24 mouse cellular contexts compared by ENCODE assay signal in the genomic region with DNA sequence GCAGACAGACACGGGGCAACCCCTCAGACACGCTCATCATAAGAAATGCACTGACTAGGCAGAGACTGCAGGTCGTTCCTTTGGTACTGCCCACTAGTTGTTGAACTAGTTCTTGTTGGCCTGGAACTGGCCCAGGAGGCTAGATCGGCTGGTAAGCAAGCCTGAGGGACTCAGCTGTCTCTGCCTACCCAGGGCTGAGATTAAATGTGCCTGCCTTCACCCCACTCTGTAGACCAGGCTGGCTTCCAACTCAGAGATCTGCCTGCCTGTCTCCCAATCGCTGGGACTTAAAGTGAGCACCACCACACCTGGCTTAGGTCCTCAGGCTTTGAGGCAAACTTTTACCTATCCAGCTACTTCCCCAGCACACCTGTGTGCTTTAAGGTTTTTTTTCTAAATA. TPM values are rescaled to one million over a fixed set of nuclear protein-coding genes. Genes with fewer than 3 reads are reported as not detected.
DNase-seq lines count a peak whose midpoint lies in the region; ATAC-seq and TF ChIP-seq lines count a peak whose summit lies in the region.
"Had no signal": no experiment of that assay in that cellular context is flagged by ENCODE, and none has a peak within 500 bp of the region (broad histone marks: within the 10 kb centered on the region; RNA-seq: fewer than 3 reads in every experiment).

No protein-coding gene starts in this region.

- DNase-seq in frontal cortex, postnatal 14 days (ENCODE audit: low spot score in 2 of 2) = no peak
- no peak for DNase-seq in layer of hippocampus, adult 2 months (ENCODE audit: low spot score in 2 of 2)
- no peak for DNase-seq in layer of hippocampus, adult 9-11 months
- peak; percentile 51 to 60 for DNase-seq in right cerebral cortex, postnatal 10 days (ENCODE audit: low spot score in 2 of 2)
- no peak for DNase-seq in right cerebral cortex, postnatal 4 days
- DNase-seq: adrenal gland, adult 8-10 months; adrenal gland, postnatal 14 days; adrenal gland, postnatal 36 days; B cell, adult 2 months; embryo, embryonic 11 days had no signal

- H3K4me3 ChIP-seq in layer of hippocampus, adult 2 months = no peak overlapping the region
- H3K4me3 ChIP-seq: embryonic facial prominence, embryonic 13.5 days; embryonic facial prominence, embryonic 15.5 days; erythroblast, embryonic 14.5 days; forebrain, embryonic 10.5 days; forebrain, embryonic 12.5 days had no signal

- TF ChIP-seq CTCF in layer of hippocampus, adult 2 months (conservative IDR thresholded peaks at IDR 0.05) = no peak

- 0 out of 2 replicates have a peak, but pooled peaks have one; percentile 13 for ATAC-seq in frontal cortex, adult (ENCODE audit: low TSS enrichment)
- ATAC-seq: activated CD4-positive, CD25-positive, alpha-beta regulatory T cell, adult 4 months; CD4-positive, CD25-positive, alpha-beta regulatory T cell, adult 4 months; forebrain, embryonic 14.5 days; forebrain, embryonic 16.5 days; Patski had no signal

- peak overlapping the region; percentile 85 for H3K27ac ChIP-seq in layer of hippocampus, adult 2 months
- H3K27ac ChIP-seq: embryonic facial prominence, embryonic 13.5 days; embryonic facial prominence, embryonic 15.5 days; forebrain, embryonic 10.5 days; forebrain, embryonic 12.5 days had no signal

RNA-seq across cellular contexts. Expression of gene Tfip11, which starts 5.8 kb away (rescaled TPM):
- total RNA-seq in layer of hippocampus, adult 2 months (2021) = 10 to 100 TPM; 40.6 to 40.8 TPM

RNA-seq across cellular contexts. Expression of gene Srrd, which starts 22.5 kb away (rescaled TPM):
- total RNA-seq in layer of hippocampus, adult 2 months (2021) = 10 to 100 TPM; 21.4 to 30.4 TPM

RNA-seq across cellular contexts. Expression of gene Hps4, which starts 22.5 kb away (rescaled TPM):
- 10 to 100 TPM; 30.3 to 37.5 TPM for total RNA-seq in layer of hippocampus, adult 2 months (2021)

RNA-seq across cellular contexts. Expression of gene Gm6583, which starts 35.5 kb away (rescaled TPM):
- not detected for total RNA-seq in layer of hippocampus, adult 2 months (2021)
- total RNA-seq: adrenal gland, adult 18-20 months; adrenal gland, postnatal 14 days; adrenal gland, postnatal 36 days; CH12.LX; G1E had no signal

RNA-seq across cellular contexts. Expression of gene Tpst2, which starts 43.9 kb away (rescaled TPM):
- 10 to 100 TPM; 45.3 to 45.4 TPM for total RNA-seq in layer of hippocampus, adult 2 months (2021)

Comparison
In these comparisons a context has a peak if more than half of its experiments do, and no peak if none do; other contexts are left out.
1. DNase-seq: peak in right cerebral cortex, postnatal 10 days (2 of 2); none in frontal cortex, postnatal 14 days (0 of 2), layer of hippocampus, adult 2 months (0 of 2), layer of hippocampus, adult 9-11 months (single experiment) and right cerebral cortex, postnatal 4 days (single experiment).